Mouse (Mus musculus) heart, postnatal 0 days (tissue): Measurements from ENCODE around the gene Slc25a24.

Source experiments
- CTCF ChIP-seq: IDR thresholded peaks from 2 replicates; pipeline ENCODE4 v1.5.1; 2016; ENCODE audit warnings: antibody characterized with exemption, control low read depth, low read depth
- EP300 ChIP-seq: IDR thresholded peaks from 2 replicates; pipeline ENCODE4 v1.6.1; 2016; ENCODE audit warnings: antibody characterized with exemption, low read depth

GRCm38 (mm10) chr3:109152561-109152960 is 29.6 kb downstream of the Slc25a24 start:
- TF ChIP-seq CTCF (no peak), EP300 (no peak)
